ENCODE assay signal across 15 mouse cellular contexts in the genomic region with DNA sequence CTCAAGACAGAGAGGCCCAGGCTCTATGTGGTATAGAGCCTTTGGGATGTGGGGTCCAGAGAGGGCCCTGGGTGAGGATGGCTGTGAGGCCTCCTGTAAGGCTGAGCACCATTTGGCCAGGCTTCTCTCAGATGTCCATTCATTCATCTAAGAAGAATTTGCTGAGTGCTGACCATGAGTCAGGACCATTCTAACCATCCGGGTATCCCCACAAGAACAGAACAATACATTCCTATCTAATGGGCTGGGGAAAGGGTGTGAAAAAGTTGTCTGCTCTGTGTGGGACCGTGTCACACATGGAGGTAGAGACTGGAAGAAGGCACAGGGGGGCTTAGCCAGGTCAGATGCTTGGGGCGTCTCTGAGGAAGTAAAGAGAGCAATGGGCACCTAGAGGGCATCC.
"Had no signal": no experiment of that assay in that cellular context is flagged by ENCODE, and none has a peak within 500 bp of the region (broad histone marks: within the 10 kb centered on the region; RNA-seq: fewer than 3 reads in every experiment).

No protein-coding gene starts in this region.

- H3K4me3 ChIP-seq: limb, embryonic 13.5 days; midbrain, embryonic 15.5 days; neural tube, embryonic 13.5 days had no signal

- H3K27me3 ChIP-seq: limb, embryonic 13.5 days; midbrain, embryonic 15.5 days; neural tube, embryonic 13.5 days had no signal

- H3K27ac ChIP-seq: kidney, postnatal 0 days; limb, embryonic 13.5 days; liver, embryonic 14.5 days; midbrain, embryonic 15.5 days; neural tube, embryonic 13.5 days had no signal

- H3K9ac ChIP-seq: limb, embryonic 13.5 days; liver, embryonic 14.5 days; midbrain, embryonic 15.5 days had no signal

- H3K36me3 ChIP-seq: limb, embryonic 13.5 days; midbrain, embryonic 15.5 days; neural tube, embryonic 13.5 days had no signal

- ATAC-seq: midbrain, embryonic 15.5 days had no signal

- H3K4me2 ChIP-seq: limb, embryonic 13.5 days; midbrain, embryonic 15.5 days; neural tube, embryonic 13.5 days had no signal

- H3K4me1 ChIP-seq: midbrain, embryonic 15.5 days had no signal

- DNase-seq: kidney, adult 2 months; kidney, postnatal 36 days; layer of hippocampus, adult 9-11 months; layer of hippocampus, postnatal 36 days; lung, adult 18-20 months; retina, postnatal 1 day; right cerebral cortex, postnatal 4 days; spleen, adult 18-20 months; thymus, adult 2 months; thymus, postnatal 25 days had no signal

- H3K9me3 ChIP-seq: limb, embryonic 13.5 days; midbrain, embryonic 15.5 days; neural tube, embryonic 13.5 days had no signal
